Mouse (Mus musculus) gastrocnemius, adult 8-10 months (tissue): Measurements from ENCODE around the gene Sbk2. TPM values are rescaled to one million over a fixed set of nuclear protein-coding genes. Genes with fewer than 3 reads are reported as not detected.

Source experiments
- DNase-seq, 2 experiments: peaks; one replicate each; pipeline ENCODE4 v3.0.0; 2022; ENCODE audit warnings: low spot score in 2 of 2
- total RNA-seq, 4 experiments: library from RNA; stranded (reverse); gene quantifications; 2 replicates each; pipeline ENCODE4 v1.2.4; 2022

Gene Sbk2
- total RNA-seq, 4 experiments from 2014 or later = 55.4 to 88.7 (median 62.8) TPM

- DNase-seq = no peak
Measured at GRCm38 (mm10) chr7:4895186-4895585, 69.0 kb downstream of the Sbk2 start.

Other genes starting within 250 kb of the Sbk2 start
- gene Tmem150b, start 239.2 kb downstream of the Sbk2 start, total RNA-seq = not detected
- gene Kmt5c, start 224.3 kb downstream of the Sbk2 start, total RNA-seq = 1 to 10 TPM; 3.5 to 5.2 (median 4.8) TPM
- not detected for gene Cox6b2, start 211.3 kb downstream of the Sbk2 start, total RNA-seq
- not detected for gene Fam71e2, start 193.1 kb downstream of the Sbk2 start, total RNA-seq
- gene Il11, start 181.5 kb downstream of the Sbk2 start, total RNA-seq = not detected
- not detected for gene Tmem190, start 181.5 kb downstream of the Sbk2 start, total RNA-seq
- gene Tmem238, start 174.8 kb downstream of the Sbk2 start, total RNA-seq = 10 to 100 TPM in 1 of 4 experiments, 1 to 10 TPM in 3; 6.0 to 12.3 (median 7.4) TPM
- gene Rpl28, start 171.5 kb downstream of the Sbk2 start, total RNA-seq = 100 to 1,000 TPM; 347 to 558 (median 433) TPM
- 100 to 1,000 TPM in 1 of 4 experiments, 10 to 100 TPM in 3; 92.3 to 102 (median 95.8) TPM for gene Ube2s, start 151.8 kb downstream of the Sbk2 start, total RNA-seq
- not detected for gene Shisa7, start 119.7 kb downstream of the Sbk2 start, total RNA-seq
- 1 to 10 TPM; 3.5 to 5.0 (median 3.8) TPM for gene Isoc2b, start 94.1 kb downstream of the Sbk2 start, total RNA-seq
- gene Isoc2a, start 87.3 kb downstream of the Sbk2 start, total RNA-seq = 10 to 100 TPM; 23.6 to 32.4 (median 28.2) TPM
- gene Gm36210, start 57.9 kb downstream of the Sbk2 start, total RNA-seq = under 1 TPM in 3 of 4 experiments, not detected in 1; 0.29 to 0.81 (median 0.48) TPM
- gene Zfp628, start 49.2 kb downstream of the Sbk2 start, total RNA-seq = 10 to 100 TPM in 2 of 4 experiments, 1 to 10 TPM in 2; 8.3 to 10.7 (median 9.7) TPM
- 1 to 10 TPM; 4.2 to 5.2 (median 4.6) TPM for gene Nat14, start 42.4 kb downstream of the Sbk2 start, total RNA-seq
- 1 to 10 TPM; 1.9 to 4.6 (median 2.5) TPM for gene Ssc5d, start 38.6 kb downstream of the Sbk2 start, total RNA-seq
- gene Sbk3, start 6.8 kb upstream of the Sbk2 start, total RNA-seq = 1 to 10 TPM in 3 of 4 experiments, under 1 TPM in 1; 0.58 to 1.6 (median 1.1) TPM
- 1 to 10 TPM; 7.1 to 9.8 (median 8.7) TPM for gene Zfp579, start 31.8 kb upstream of the Sbk2 start, total RNA-seq
- 10 to 100 TPM in 2 of 4 experiments, 1 to 10 TPM in 2; 8.3 to 11.7 (median 10.2) TPM for gene Zfp524, start 50.0 kb upstream of the Sbk2 start, total RNA-seq
- gene Fiz1, start 50.3 kb upstream of the Sbk2 start, total RNA-seq = 10 to 100 TPM; 22.4 to 25.7 (median 24.6) TPM
- not detected for gene Gm44973, start 51.1 kb upstream of the Sbk2 start, total RNA-seq
- gene Zfp865, start 56.0 kb upstream of the Sbk2 start, total RNA-seq = 10 to 100 TPM; 12.4 to 16.3 (median 13.7) TPM
- not detected for gene Ccdc106, start 56.1 kb upstream of the Sbk2 start, total RNA-seq
- not detected for gene 4632433K11Rik, start 69.7 kb upstream of the Sbk2 start, total RNA-seq
- 1 to 10 TPM; 2.3 to 3.0 (median 2.7) TPM for gene Zfp784, start 74.0 kb upstream of the Sbk2 start, total RNA-seq
- gene Zfp580, start 87.1 kb upstream of the Sbk2 start, total RNA-seq = 1 to 10 TPM; 1.5 to 3.7 (median 3.1) TPM
- 10 to 100 TPM; 38.2 to 52.9 (median 47.0) TPM for gene U2af2, start 97.7 kb upstream of the Sbk2 start, total RNA-seq
- gene Epn1, start 115.8 kb upstream of the Sbk2 start, total RNA-seq = 100 to 1,000 TPM; 164 to 200 (median 181) TPM
- gene Rfpl4, start 152.5 kb upstream of the Sbk2 start, total RNA-seq = not detected
- gene Rasl2-9, start 161.5 kb upstream of the Sbk2 start, total RNA-seq = 1 to 10 TPM; 2.1 to 2.9 (median 2.5) TPM
- not detected for gene Vmn1r55, start 185.3 kb upstream of the Sbk2 start, total RNA-seq
- not detected for gene Vmn1r56, start 232.3 kb upstream of the Sbk2 start, total RNA-seq